10 mouse cellular contexts compared by ENCODE assay signal in the genomic region with DNA sequence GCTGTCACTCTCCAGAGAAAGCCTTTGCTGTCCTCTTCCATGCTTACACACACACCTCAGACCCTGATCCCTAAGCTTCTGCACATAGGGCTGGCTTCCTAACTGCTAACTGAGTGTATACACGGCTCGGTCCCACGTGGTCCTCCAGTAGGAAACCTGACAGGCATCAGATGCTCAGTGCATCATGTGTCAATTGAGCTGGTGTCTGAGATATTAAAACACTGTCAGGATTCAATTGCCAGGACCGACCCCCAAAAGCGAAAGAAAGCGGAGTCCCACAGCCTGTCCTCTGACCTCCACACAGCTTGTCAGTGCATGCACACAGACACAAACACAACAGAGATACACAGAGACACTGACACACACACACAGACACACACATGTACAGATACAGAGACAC. TPM values are rescaled to one million over a fixed set of nuclear protein-coding genes. Genes with fewer than 3 reads are reported as not detected.
A peak's percentile ranks its signal among the peaks of the same experiment; 100 is the strongest.
DNase-seq lines count a peak whose midpoint lies in the region; ATAC-seq and TF ChIP-seq lines count a peak whose summit lies in the region.
"Had no signal": no experiment of that assay in that cellular context is flagged by ENCODE, and none has a peak within 500 bp of the region (broad histone marks: within the 10 kb centered on the region; RNA-seq: fewer than 3 reads in every experiment).

No protein-coding gene starts in this region.

- no peak for DNase-seq in hindbrain, postnatal 0 days (ENCODE audit: low spot score)
- no peak for DNase-seq in neural tube, embryonic 10.5 days (ENCODE audit: extremely low spot score, low spot score)
- no peak for DNase-seq in liver, embryonic 14.5 days (ENCODE audit: low read depth in 3 of 3, low spot score in 3 of 3)
- no peak for DNase-seq in thymus, postnatal 4 days
- DNase-seq in left cerebral cortex, postnatal 25 days (ENCODE audit: low spot score in 2 of 2): no peak
- no peak for DNase-seq in cerebellum, postnatal 25 days
- DNase-seq: gastrocnemius, postnatal 36 days had no signal

- intact Hi-C loops in left cerebral cortex, postnatal 25 days (cut with DNase I): no loop called here

- H3K36me3 ChIP-seq in hindbrain, embryonic 12.5 days: peaks cover 55% of the 10 kb centered on the region
- peaks cover 26% of the 10 kb centered on the region; the same call in 1 of the 2 replicates for H3K36me3 ChIP-seq in hindbrain, postnatal 0 days (ENCODE audit: insufficient read depth, low read length)
- H3K36me3 ChIP-seq in neural tube, embryonic 12.5 days: peaks cover 60% of the 10 kb centered on the region
- peaks cover 11% of the 10 kb centered on the region; the same call in 1 of the 2 replicates for H3K36me3 ChIP-seq in liver, embryonic 14.5 days (replicated peaks; ENCODE audit: control insufficient read depth, insufficient read depth, low read depth)

- no peak for TF ChIP-seq CTCF in hindbrain, postnatal 0 days (IDR thresholded peaks at IDR 0.05; ENCODE audit: low read depth)
- no peak for TF ChIP-seq CTCF in liver, embryonic 14.5 days (IDR thresholded peaks at IDR 0.05; ENCODE audit: low read depth)

- H3K27me3 ChIP-seq in hindbrain, embryonic 12.5 days: no peaks in the 10 kb centered on the region
- H3K27me3 ChIP-seq in hindbrain, postnatal 0 days (ENCODE audit: insufficient read depth, low read length): no peaks in the 10 kb centered on the region
- no peaks in the 10 kb centered on the region for H3K27me3 ChIP-seq in neural tube, embryonic 12.5 days (replicated peaks)
- no peaks in the 10 kb centered on the region for H3K27me3 ChIP-seq in liver, embryonic 14.5 days (ENCODE audit: control insufficient read depth, insufficient read depth, low read length)
- H3K27me3 ChIP-seq: embryonic facial prominence, embryonic 13.5 days had no signal

- 0 out of 2 replicates have a peak overlapping the region, but pooled peaks have one; percentile 35 for H3K27ac ChIP-seq in hindbrain, embryonic 12.5 days
- no peak overlapping the region for H3K27ac ChIP-seq in hindbrain, postnatal 0 days
- H3K27ac ChIP-seq in neural tube, embryonic 12.5 days: no peak overlapping the region
- peak overlapping the region; percentile 98 for H3K27ac ChIP-seq in liver, embryonic 14.5 days

- H3K4me2 ChIP-seq in hindbrain, embryonic 12.5 days (replicated peaks): 0 out of 2 replicates have a peak overlapping the region, but pooled peaks have one; percentile 13
- no peak overlapping the region for H3K4me2 ChIP-seq in hindbrain, postnatal 0 days (ENCODE audit: low read depth, low read length)
- no peak overlapping the region for H3K4me2 ChIP-seq in neural tube, embryonic 12.5 days (replicated peaks)
- peak overlapping the region; percentile 65 for H3K4me2 ChIP-seq in liver, embryonic 14.5 days (ENCODE audit: low read depth)

- peak overlapping the region; percentile 25; the same call in 1 of the 2 replicates for H3K9ac ChIP-seq in hindbrain, embryonic 12.5 days
- H3K9ac ChIP-seq in hindbrain, postnatal 0 days (replicated peaks; ENCODE audit: low read length): no peak overlapping the region
- H3K9ac ChIP-seq in neural tube, embryonic 12.5 days: no peak overlapping the region
- peak overlapping the region; percentile 60 for H3K9ac ChIP-seq in liver, embryonic 14.5 days (replicated peaks)

- no peaks in the 10 kb centered on the region for H3K9me3 ChIP-seq in hindbrain, embryonic 12.5 days (replicated peaks)
- no peaks in the 10 kb centered on the region for H3K9me3 ChIP-seq in hindbrain, postnatal 0 days (ENCODE audit: low read length)
- no peaks in the 10 kb centered on the region for H3K9me3 ChIP-seq in neural tube, embryonic 12.5 days
- H3K9me3 ChIP-seq in liver, embryonic 14.5 days (ENCODE audit: control insufficient read depth, low read length): no peaks in the 10 kb centered on the region
- H3K9me3 ChIP-seq: embryonic facial prominence, embryonic 13.5 days had no signal

- 79% methylated on average over 6 of the region's 6 CpGs for WGBS in hindbrain, embryonic 12.5 days
- 77% methylated on average over 6 of the region's 6 CpGs for WGBS in hindbrain, postnatal 0 days
- 87% methylated on average over 6 of the region's 6 CpGs for WGBS in neural tube, embryonic 12.5 days
- WGBS in liver, embryonic 14.5 days (ENCODE audit: insufficient replicate concordance): 87% methylated on average over 6 of the region's 6 CpGs

- no peak overlapping the region for H3K4me3 ChIP-seq in hindbrain, embryonic 12.5 days
- no peak overlapping the region for H3K4me3 ChIP-seq in hindbrain, postnatal 0 days (ENCODE audit: low read length)
- no peak overlapping the region for H3K4me3 ChIP-seq in neural tube, embryonic 12.5 days
- H3K4me3 ChIP-seq in liver, embryonic 14.5 days (ENCODE audit: insufficient read depth in 1 of 2, low read depth in 2 of 2, low read length in 2 of 2): no peak overlapping the region
- H3K4me3 ChIP-seq: embryonic facial prominence, embryonic 13.5 days had no signal

- peaks cover 24% of the 10 kb centered on the region for H3K4me1 ChIP-seq in hindbrain, embryonic 12.5 days
- H3K4me1 ChIP-seq in hindbrain, postnatal 0 days (ENCODE audit: insufficient read depth, low read length): no peaks in the 10 kb centered on the region
- H3K4me1 ChIP-seq in neural tube, embryonic 12.5 days: peaks cover 8% of the 10 kb centered on the region
- peaks cover 55 to 63% of the 10 kb centered on the region in 2 experiments for H3K4me1 ChIP-seq in liver, embryonic 14.5 days (replicated peaks; ENCODE audit: control insufficient read depth in 2 of 2, insufficient read depth in 2 of 2, low read length in 1 of 2)

- TF ChIP-seq EP300 in liver, embryonic 14.5 days (IDR thresholded peaks at IDR 0.05; ENCODE audit: low read depth): no peak

- ATAC-seq in hindbrain, embryonic 12.5 days (ENCODE audit: low FRiP score): no peak
- ATAC-seq in hindbrain, postnatal 0 days: no peak
- ATAC-seq in neural tube, embryonic 12.5 days (ENCODE audit: low FRiP score, low read depth): 0 out of 2 replicates have a peak, but pooled peaks have one; percentile 17
- ATAC-seq in liver, embryonic 14.5 days (ENCODE audit: insufficient read depth): no peak

RNA-seq across cellular contexts. Expression of a gene that starts 39.6 kb away (rescaled TPM):
- 3.1 and 3.6 TPM in 2 replicates for polyA plus RNA-seq in hindbrain, embryonic 12.5 days (2016; fragmentation: Nextera tagmentation; extraction: Ambion mirVana)
- total RNA-seq in hindbrain, postnatal 0 days (2014; rRNA removed): 8.5 and 11.1 TPM in 2 replicates
- 4.8 and 5.6 TPM in 2 replicates for polyA plus RNA-seq in hindbrain, postnatal 0 days (2015; fragmentation: Nextera tagmentation; extraction: Ambion mirVana)
- 2.6 and 2.8 TPM in 2 replicates for polyA plus RNA-seq in neural tube, embryonic 12.5 days (2016; fragmentation: Nextera tagmentation; extraction: Ambion mirVana)
- 1.4 and 1.6 TPM in 2 replicates for polyA plus RNA-seq in liver, embryonic 14.5 days (2012; rRNA removed)
- 0.62 and 0.77 TPM in 2 replicates for polyA plus RNA-seq in liver, embryonic 14.5 days (2014; fragmentation: Nextera tagmentation; extraction: Ambion mirVana)
- total RNA-seq in left cerebral cortex, postnatal 25 days (2021): 10 to 100 TPM; 16.8 to 17.9 TPM

RNA-seq across cellular contexts. Expression of a gene that starts 59.3 kb away (rescaled TPM):
- polyA plus RNA-seq in hindbrain, embryonic 12.5 days (2016; fragmentation: Nextera tagmentation; extraction: Ambion mirVana): 64.6 and 67.0 TPM in 2 replicates
- 230 and 250 TPM in 2 replicates for total RNA-seq in hindbrain, postnatal 0 days (2014; rRNA removed)
- polyA plus RNA-seq in hindbrain, postnatal 0 days (2015; fragmentation: Nextera tagmentation; extraction: Ambion mirVana): 160 and 163 TPM in 2 replicates
- 106 and 112 TPM in 2 replicates for polyA plus RNA-seq in neural tube, embryonic 12.5 days (2016; fragmentation: Nextera tagmentation; extraction: Ambion mirVana)
- 9.8 and 10.4 TPM in 2 replicates for polyA plus RNA-seq in liver, embryonic 14.5 days (2012; rRNA removed)
- polyA plus RNA-seq in liver, embryonic 14.5 days (2014; fragmentation: Nextera tagmentation; extraction: Ambion mirVana): 6.7 and 10.6 TPM in 2 replicates
- total RNA-seq in left cerebral cortex, postnatal 25 days (2021): 100 to 1,000 TPM; 325 to 362 TPM

Comparison
In these comparisons a context has a peak if more than half of its experiments do, and no peak if none do; other contexts are left out.
1. H3K27ac ChIP-seq: peak in hindbrain, embryonic 12.5 days (single experiment) and liver, embryonic 14.5 days (single experiment); none in hindbrain, postnatal 0 days (single experiment) and neural tube, embryonic 12.5 days (single experiment).
2. H3K4me2 ChIP-seq: peak in hindbrain, embryonic 12.5 days (single experiment) and liver, embryonic 14.5 days (single experiment); none in hindbrain, postnatal 0 days (single experiment) and neural tube, embryonic 12.5 days (single experiment).
3. H3K9ac ChIP-seq: peak in hindbrain, embryonic 12.5 days (single experiment) and liver, embryonic 14.5 days (single experiment); none in hindbrain, postnatal 0 days (single experiment) and neural tube, embryonic 12.5 days (single experiment).